Mouse (Mus musculus): Measurements from ENCODE around the gene Dab1.

Dab1 gene

DNA sequence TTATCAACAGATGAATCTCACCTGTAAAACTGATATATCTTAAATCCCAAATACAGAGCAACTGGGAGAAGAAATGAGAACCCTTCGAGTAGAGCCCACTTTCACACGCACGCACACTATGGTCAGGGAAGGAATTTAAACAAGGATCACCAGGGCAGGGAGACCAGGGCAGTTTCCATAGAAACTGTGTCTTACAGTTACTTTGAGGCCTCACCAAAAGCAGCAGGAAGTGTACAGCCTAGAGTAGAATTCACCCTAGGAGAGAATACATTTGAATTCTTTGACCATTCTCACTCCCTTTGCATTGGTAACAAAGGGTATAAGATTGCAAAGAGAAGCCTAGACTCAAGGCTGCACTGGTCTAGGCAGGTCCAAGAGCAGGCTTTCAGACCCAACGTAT is 1017.9 kb downstream of the Dab1 start:
- no peak for DNase-seq

DNA sequence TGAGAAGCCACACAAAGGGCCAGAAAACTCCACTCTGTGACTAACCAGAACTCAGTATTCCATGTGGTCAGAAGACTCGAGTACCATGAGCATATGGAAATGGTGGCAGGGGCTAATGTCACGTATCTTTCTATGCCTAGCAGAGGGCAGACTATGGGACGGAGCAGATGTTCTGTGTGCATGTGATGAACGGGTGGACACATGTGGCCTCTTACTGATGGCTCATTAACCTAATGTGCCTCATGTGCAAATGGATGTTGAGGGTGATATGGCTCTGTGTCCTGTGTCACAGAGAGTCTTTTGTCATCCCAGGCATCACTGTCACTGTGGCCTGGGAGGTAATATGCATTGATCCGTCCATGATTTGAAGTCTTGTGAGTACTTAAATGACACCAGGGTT is 1021.5 kb downstream of the Dab1 start:
- DNase-seq, result no peak

- DNase-seq, result peak; percentile 69 to 74
These were observed 1023.8 kb downstream of the Dab1 start for GRCm38 (mm10) chr4:104642761-104643469.

DNA sequence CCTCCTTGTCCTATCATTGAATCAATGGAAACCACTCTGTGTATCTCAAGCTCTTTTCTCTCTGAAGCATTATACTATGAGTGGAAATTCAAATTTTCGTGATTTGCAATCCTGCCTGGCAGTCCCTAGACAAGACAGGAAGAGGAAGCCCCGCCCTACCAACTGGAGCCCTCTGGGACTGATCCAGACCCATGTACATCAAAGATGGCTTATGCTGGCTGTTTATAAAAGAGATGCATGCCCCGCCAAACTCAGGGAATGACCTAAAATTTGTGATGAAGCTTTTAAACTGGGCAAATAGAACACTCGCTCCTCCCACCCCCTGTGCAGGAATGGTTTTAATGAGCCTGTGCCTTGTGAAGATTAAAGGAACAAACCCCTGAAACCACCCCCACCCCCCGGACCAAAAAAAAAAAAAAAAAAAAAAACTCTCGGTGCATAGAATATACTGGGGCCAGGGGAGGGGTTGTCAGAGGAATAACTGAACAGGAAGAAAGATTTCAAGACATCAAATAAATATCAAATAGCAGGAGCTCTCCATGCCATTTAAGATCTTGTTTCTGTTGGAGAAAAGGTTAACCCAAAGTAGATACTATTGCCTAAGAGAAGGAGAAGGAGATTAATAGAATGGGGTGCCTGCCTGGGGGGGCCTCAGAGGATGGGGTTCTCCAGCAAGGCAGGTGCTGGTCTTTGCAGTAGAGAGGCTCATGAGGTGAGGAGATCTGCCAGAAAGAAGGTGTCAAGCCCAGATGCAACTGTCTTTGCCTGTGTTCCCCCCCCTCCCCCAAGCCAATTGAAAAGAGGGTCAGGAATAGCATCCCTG is 1024.6 kb downstream of the Dab1 start:
- DNase-seq, result peak; percentile 80 to 89

- no peak for DNase-seq
These were observed 1025.1 kb downstream of the Dab1 start for GRCm38 (mm10) chr4:104644357-104644630.

DNA sequence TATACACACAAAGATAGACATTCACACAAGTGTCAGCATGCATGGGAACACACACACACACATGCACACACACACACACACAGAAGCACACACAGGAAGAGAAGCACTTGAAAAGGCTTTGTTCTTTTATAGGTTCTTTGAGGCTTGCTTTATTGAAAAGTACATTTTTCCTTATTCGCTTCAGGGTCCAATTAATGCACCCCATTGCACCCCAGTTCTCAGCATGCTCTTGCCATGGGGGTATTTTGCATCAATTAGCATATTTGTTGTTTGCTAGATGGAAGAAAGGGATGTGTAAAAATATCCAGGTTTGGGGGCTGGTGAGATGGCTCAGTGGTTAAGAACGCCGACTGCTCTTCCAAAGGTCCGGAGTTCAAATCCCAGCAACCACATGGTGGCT is 1025.7 kb downstream of the Dab1 start:
- DNase-seq, result no peak

DNA sequence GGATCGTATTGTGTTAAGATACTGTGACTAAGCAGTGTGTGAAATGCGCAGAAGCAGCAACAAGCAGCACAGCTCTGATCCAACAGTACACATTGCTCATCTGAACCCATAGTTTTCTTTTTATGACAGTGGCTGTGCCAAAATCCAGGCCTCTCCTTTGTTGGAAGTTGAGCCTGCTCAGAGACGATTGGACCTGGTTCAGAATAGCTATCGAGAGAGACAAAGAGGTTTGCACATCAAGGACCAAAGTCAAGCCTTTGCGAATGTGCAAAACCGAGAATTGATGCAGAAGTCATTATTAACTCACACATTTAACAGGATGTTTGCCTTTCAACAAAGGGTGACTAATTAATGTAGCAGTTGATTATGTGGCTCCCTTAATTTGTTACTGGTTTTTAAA is 1032.6 kb downstream of the Dab1 start:
- no peak for DNase-seq

GRCm38 (mm10) chr4:104656728-104657127 is 1037.6 kb downstream of the Dab1 start:
- DNase-seq, result no peak

- no peak for DNase-seq
These were observed 1043.9 kb downstream of the Dab1 start for GRCm38 (mm10) chr4:104662841-104663614.

- peak; percentile 61 to 75 for DNase-seq
These were observed 1046.4 kb downstream of the Dab1 start for GRCm38 (mm10) chr4:104665553-104665952.

- no peak for DNase-seq
These were observed 1047.8 kb downstream of the Dab1 start for GRCm38 (mm10) chr4:104666831-104667551.

- no peak for DNase-seq
These were observed 1048.9 kb downstream of the Dab1 start for GRCm38 (mm10) chr4:104668061-104668460.

GRCm38 (mm10) chr4:104669406-104669805 is 1050.2 kb downstream of the Dab1 start:
- DNase-seq, result no peak

DNA sequence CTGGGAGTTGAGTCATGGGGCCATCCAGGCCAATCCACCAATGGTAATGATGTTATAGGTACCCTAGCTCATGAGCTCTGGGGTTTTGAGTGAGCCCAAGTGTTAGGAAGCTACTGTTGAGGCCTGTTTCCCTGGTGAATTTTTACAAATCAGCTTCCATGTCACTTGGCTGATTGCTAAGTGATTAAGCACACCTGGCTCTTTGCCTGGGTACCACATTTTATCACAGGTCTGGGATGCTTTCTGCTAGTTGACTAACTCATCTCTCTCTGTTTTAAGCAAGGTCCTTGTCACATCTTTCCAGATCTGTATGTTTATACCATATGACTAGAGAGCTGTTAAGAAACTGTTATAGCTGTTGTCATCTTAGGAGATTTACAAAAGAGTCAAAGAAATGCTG is 1051.6 kb downstream of the Dab1 start:
- DNase-seq, result no peak

DNA sequence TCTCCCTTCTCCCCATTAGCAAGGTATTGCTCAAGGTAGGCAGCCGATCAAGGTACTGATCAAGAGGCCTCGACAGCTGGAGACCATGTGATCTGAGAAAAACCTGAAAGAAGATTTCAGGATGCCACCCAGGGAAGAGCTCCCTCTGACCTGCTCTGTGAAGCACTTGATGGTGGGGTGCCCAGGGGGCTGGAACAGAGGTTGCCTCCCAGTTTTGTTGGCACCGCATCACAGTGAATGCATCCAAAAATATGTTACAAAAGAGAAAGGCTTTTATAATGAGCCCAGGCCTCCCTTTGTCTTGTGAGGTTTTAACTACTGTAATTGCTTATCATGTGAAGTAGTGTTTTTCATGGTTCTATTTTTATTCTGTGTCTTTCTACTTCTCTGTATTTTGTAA is 1054.2 kb downstream of the Dab1 start:
- DNase-seq, result no peak

DNA sequence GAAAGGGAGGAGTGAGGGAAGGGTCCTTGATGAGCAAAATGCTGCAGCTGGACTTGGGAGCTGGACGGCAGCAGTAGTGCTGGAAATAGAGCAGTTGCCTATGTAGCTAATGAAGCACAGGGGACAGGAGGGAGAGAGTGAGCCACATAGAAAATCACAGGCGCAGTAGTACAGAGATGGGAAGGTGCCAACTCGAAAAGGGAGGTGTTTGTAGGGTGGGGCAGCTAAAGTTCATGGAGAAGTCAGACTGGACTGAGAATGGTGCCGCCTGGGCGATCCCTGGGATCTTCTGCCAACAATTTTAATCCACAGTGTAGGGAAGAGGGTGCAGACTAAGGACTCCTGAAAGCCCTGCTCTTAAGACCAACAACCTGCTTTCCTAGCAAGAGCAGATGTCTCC is 1055.5 kb downstream of the Dab1 start:
- DNase-seq, result no peak

DNA sequence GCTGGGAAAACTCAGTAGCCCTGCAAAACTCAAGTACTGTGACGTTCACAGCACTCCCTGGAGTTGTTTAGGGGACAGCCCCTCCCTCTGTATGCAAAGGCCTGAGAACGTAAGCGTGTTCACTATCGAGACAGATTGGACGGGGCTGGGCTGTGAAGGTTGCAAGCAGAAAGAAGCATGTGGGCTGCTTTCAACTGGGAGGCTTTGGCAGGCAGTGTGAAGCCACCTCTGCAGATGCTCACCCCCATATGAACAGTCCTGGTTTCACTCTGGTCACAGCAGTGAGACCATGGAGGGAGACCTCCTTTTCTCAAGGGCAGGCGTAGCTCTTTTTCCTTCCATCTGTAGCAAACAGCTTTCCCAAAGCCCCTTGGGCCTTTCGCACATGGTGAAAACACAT is 1059.1 kb downstream of the Dab1 start:
- DNase-seq, result no peak

GRCm38 (mm10) chr4:104680475-104680874 is 1061.3 kb downstream of the Dab1 start:
- no peak for DNase-seq

DNA sequence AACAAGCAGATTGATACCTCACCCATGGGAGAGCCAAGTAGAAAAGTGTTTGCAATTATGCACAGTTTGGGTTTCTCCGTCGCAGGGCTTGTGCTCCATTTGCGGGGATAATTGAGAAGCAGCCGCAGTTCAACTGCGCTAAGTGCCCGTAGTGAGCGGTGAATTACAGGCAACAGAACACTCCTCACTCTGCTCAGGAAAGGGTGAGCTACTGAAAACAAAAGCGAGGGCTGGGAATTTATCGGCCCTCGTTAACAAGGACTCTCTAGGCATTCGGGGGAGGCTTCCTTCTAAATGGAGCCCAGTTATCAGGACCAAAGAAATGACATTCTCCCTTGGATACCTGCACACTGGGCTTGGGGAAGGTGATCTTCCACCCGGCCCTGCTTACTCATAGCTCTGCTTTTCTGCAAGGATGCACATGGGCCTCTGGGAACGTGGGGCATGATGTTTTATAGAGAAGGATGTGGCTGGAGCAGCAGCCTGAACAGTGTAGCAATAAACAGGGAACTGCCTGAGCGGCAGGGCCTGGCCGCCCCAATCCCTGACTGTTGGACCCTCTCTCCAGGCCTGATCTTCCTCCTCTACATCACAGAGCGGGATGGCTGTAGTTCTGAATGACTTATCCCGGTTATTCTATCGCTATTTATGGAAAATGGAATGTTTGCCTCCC is 1067.1 kb downstream of the Dab1 start:
- DNase-seq, result no peak

GRCm38 (mm10) chr4:104689047-104689446 is 1069.9 kb downstream of the Dab1 start:
- DNase-seq, result no peak

- no peak for DNase-seq
These were observed 1071.9 kb downstream of the Dab1 start for GRCm38 (mm10) chr4:104691026-104691425.

- DNase-seq, result no peak
These were observed 1075.0 kb downstream of the Dab1 start for GRCm38 (mm10) chr4:104694188-104694587.

DNA sequence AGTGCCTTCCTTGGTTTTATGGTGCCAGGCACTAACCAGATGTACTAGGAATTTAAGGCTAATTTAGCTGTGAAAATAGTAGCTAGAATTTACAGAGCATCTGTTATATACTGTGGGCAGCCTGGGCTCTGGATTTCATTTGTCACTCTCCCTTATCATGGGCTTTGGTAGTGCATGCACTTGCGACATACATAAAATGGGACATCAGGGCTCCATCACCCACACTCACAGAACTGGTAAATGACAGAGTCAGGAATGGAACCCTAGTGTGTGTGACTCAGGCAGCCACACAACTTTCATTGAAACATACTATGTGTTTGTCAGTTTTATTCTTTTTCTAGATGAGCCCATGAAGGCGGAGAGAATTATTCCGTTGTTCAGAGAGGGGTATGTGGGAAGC is 1077.4 kb downstream of the Dab1 start:
- no peak for DNase-seq

Measured in cerebellum, postnatal 25 days (tissue).